Mouse (Mus musculus): ENCODE data around the gene Kcnh3. TPM values are rescaled to one million over a fixed set of nuclear protein-coding genes. Genes with fewer than 3 reads are reported as not detected.

Gene Kcnh3
- polyA plus RNA-seq, 1 experiment, result 0.42 TPM

DNA sequence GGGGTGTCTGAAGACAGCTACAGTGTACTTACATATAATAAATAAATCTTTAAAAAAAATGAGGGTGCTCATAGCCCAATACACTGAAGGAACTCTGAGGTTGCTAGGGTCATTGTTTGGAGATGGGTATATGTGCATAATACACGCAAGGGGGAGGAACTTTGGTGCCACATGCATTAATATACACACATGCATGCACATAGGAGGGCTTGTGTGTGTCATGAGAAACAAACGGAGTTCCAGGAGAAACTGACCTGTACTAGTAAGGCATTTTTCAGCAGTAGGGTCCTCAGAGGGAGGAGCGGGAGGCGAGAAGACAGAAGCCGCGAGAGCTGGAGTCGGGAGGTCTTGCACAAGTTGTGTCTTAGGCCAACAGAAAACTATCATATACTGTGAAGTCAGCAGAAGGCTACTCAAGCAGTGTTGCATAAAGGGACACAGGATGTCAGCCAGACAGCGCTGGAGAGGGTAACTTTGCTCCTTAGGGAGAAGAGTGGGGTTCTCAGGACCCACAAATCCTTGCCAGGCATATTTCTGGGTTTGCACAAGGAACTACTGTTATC lies 34.6 kb downstream of the Kcnh3 start:
- no peak overlapping the region for H3K27ac ChIP-seq (ENCODE audit: insufficient read depth, low read depth, low read length)
- 51% methylated on average over 8 of the region's 8 CpGs for WGBS

DNA sequence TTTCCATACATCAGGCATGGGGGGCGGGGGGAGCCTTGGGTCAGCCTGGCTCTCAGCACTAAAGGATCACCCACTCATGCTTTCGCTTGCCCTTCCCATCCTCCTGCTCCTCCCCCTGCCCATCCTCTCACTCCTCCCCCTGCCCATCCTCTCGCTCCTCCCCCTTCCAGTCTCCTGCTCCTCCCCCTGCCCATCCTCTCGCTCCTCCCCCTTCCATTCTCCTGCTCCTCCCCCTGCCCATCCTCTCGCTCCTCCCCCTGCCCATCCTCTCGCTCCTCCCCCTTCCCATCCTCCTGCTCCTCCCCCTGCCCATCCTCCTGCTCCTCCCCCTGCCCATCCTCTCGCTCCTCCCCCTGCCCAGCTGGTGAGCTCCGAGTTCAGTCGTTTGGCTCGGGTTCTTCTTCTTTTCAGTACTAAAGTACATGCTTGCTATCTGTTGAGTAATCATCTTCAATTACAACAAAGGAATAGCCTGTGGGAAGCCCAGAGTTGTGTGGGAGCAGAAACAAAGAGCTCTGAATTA lies 35.1 kb downstream of the Kcnh3 start:
- 5% methylated on average over 7 of the region's 10 CpGs for WGBS
- H3K27ac ChIP-seq (ENCODE audit: insufficient read depth, low read depth, low read length), result no peak overlapping the region

More for the DNA sequence above, 34.6 kb downstream of the Kcnh3 start:
- H3K4me1 ChIP-seq (ENCODE audit: control insufficient read depth, insufficient read depth, low read length), result peaks cover 5% of the 10 kb centered on the region; the same call in 1 of the 2 replicates
- no peaks in the 10 kb centered on the region for H3K27me3 ChIP-seq (replicated peaks; ENCODE audit: control insufficient read depth, insufficient read depth, low read length)
- no peak overlapping the region for H3K4me3 ChIP-seq (ENCODE audit: insufficient read depth, low read depth, low read length)
- DNase-seq, result no peak
- H3K36me3 ChIP-seq (ENCODE audit: control insufficient read depth, insufficient read depth, low read length), result no peaks in the 10 kb centered on the region
- TF ChIP-seq POLR2A (IDR thresholded peaks at IDR 0.05; ENCODE audit: low read depth, low read length) (no peak), CTCF (conservative IDR thresholded peaks at IDR 0.05; ENCODE audit: insufficient read depth, insufficient read length, low read depth, low read length) (no peak)

GRCm38 (mm10) chr15:99262702-99263101 lies 38.0 kb downstream of the Kcnh3 start:
- TF ChIP-seq POLR2A (IDR thresholded peaks at IDR 0.05; ENCODE audit: low read depth, low read length) (no peak), CTCF (conservative IDR thresholded peaks at IDR 0.05; ENCODE audit: insufficient read depth, insufficient read length, low read depth, low read length) (no peak)
- 38% methylated on average over 10 of the region's 10 CpGs for WGBS

More for the DNA sequence above, 35.1 kb downstream of the Kcnh3 start:
- Histone ChIP-seq H3K4me1 (ENCODE audit: control insufficient read depth, insufficient read depth, low read length) (peaks cover 5% of the 10 kb centered on the region; the same call in 1 of the 2 replicates), H3K4me3 (ENCODE audit: insufficient read depth, low read depth, low read length) (no peak overlapping the region), H3K27me3 (replicated peaks; ENCODE audit: control insufficient read depth, insufficient read depth, low read length) (no peaks in the 10 kb centered on the region), H3K36me3 (ENCODE audit: control insufficient read depth, insufficient read depth, low read length) (no peaks in the 10 kb centered on the region)
- TF ChIP-seq CTCF (conservative IDR thresholded peaks at IDR 0.05; ENCODE audit: insufficient read depth, insufficient read length, low read depth, low read length) (no peak), POLR2A (IDR thresholded peaks at IDR 0.05; ENCODE audit: low read depth, low read length) (no peak)
- peak; percentile 88 for DNase-seq

DNA sequence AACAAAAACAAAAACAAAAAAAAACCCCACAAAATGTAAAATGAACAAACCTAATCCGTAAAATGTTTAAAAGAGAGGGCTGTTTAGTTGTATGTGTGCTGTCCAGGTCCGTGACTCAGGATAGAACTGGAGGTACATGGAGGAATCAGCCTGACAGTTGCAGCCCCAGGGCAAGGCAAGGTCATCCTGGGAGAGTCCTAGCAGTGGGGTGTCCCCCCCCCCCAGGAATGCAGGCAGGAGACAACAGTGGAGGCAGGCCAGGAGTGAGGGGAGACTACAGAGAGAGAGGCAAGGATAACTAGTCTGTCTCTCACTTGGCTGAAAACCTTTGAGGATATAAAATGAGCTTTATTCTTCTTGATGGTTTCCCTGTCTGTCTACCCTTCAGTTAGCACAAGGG lies 39.7 kb downstream of the Kcnh3 start:
- H3K36me3 ChIP-seq (ENCODE audit: control insufficient read depth, insufficient read depth, low read length), result no peaks in the 10 kb centered on the region
- no peak overlapping the region for H3K4me3 ChIP-seq (ENCODE audit: insufficient read depth, low read depth, low read length)
- WGBS, result 96% methylated on average over 2 of the region's 2 CpGs
- DNase-seq, result no peak
- H3K4me1 ChIP-seq (ENCODE audit: control insufficient read depth, insufficient read depth, low read length), result peaks cover 5% of the 10 kb centered on the region; the same call in 1 of the 2 replicates
- TF ChIP-seq CTCF (conservative IDR thresholded peaks at IDR 0.05; ENCODE audit: insufficient read depth, insufficient read length, low read depth, low read length), result no peak
- no peak for TF ChIP-seq POLR2A (IDR thresholded peaks at IDR 0.05; ENCODE audit: low read depth, low read length)
- no peaks in the 10 kb centered on the region for H3K27me3 ChIP-seq (replicated peaks; ENCODE audit: control insufficient read depth, insufficient read depth, low read length)
- no peak overlapping the region for H3K27ac ChIP-seq (ENCODE audit: insufficient read depth, low read depth, low read length)

More at GRCm38 (mm10) chr15:99262702-99263101, 38.0 kb downstream of the Kcnh3 start:
- Histone ChIP-seq H3K27me3 (replicated peaks; ENCODE audit: control insufficient read depth, insufficient read depth, low read length) (no peaks in the 10 kb centered on the region), H3K4me3 (ENCODE audit: insufficient read depth, low read depth, low read length) (no peak overlapping the region), H3K27ac (ENCODE audit: insufficient read depth, low read depth, low read length) (no peak overlapping the region), H3K4me1 (ENCODE audit: control insufficient read depth, insufficient read depth, low read length) (peaks cover 5% of the 10 kb centered on the region; the same call in 1 of the 2 replicates), H3K36me3 (ENCODE audit: control insufficient read depth, insufficient read depth, low read length) (no peaks in the 10 kb centered on the region)
- no peak for DNase-seq

DNA sequence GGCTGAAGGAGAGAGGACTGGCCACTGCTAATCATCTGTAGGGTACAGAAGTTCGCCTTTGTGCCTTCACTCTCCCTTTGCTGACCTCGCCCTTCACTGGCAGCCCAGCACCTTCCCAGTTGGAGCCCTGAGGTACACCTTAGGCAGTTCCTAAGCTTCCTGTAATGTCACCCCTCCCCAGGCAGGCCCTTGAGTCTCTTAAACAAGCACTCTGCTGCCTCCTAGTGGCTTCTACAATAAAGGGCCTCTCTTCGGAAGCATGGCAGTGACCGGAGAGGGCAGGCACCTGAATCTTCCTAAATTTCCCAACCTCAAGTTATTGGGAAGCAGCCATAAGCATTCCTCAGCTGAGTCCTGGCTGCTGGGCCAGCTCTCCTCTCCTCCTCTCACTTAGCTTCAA lies 41.0 kb downstream of the Kcnh3 start:
- no peak overlapping the region for H3K4me3 ChIP-seq (ENCODE audit: insufficient read depth, low read depth, low read length)
- TF ChIP-seq POLR2A (IDR thresholded peaks at IDR 0.05; ENCODE audit: low read depth, low read length) (no peak), CTCF (conservative IDR thresholded peaks at IDR 0.05; ENCODE audit: insufficient read depth, insufficient read length, low read depth, low read length) (peak; percentile 86)
- H3K27me3 ChIP-seq (replicated peaks; ENCODE audit: control insufficient read depth, insufficient read depth, low read length), result no peaks in the 10 kb centered on the region
- DNase-seq, result peak; percentile 85
- WGBS, result 26% methylated on average over 4 of the region's 4 CpGs
- H3K4me1 ChIP-seq (ENCODE audit: control insufficient read depth, insufficient read depth, low read length), result no peaks in the 10 kb centered on the region
- no peaks in the 10 kb centered on the region for H3K36me3 ChIP-seq (ENCODE audit: control insufficient read depth, insufficient read depth, low read length)
- H3K27ac ChIP-seq (ENCODE audit: insufficient read depth, low read depth, low read length), result no peak overlapping the region

- DNase-seq, result no peak
- H3K4me1 ChIP-seq (ENCODE audit: control insufficient read depth, insufficient read depth, low read length), result no peaks in the 10 kb centered on the region
- WGBS, result 92% methylated on average over 8 of the region's 8 CpGs
- H3K27me3 ChIP-seq (replicated peaks; ENCODE audit: control insufficient read depth, insufficient read depth, low read length), result no peaks in the 10 kb centered on the region
- H3K27ac ChIP-seq (ENCODE audit: insufficient read depth, low read depth, low read length), result no peak overlapping the region
- H3K4me3 ChIP-seq (ENCODE audit: insufficient read depth, low read depth, low read length), result no peak overlapping the region
- TF ChIP-seq POLR2A (IDR thresholded peaks at IDR 0.05; ENCODE audit: low read depth, low read length) (no peak), CTCF (conservative IDR thresholded peaks at IDR 0.05; ENCODE audit: insufficient read depth, insufficient read length, low read depth, low read length) (no peak)
- H3K36me3 ChIP-seq (ENCODE audit: control insufficient read depth, insufficient read depth, low read length), result no peaks in the 10 kb centered on the region
These were observed 51.4 kb downstream of the Kcnh3 start for GRCm38 (mm10) chr15:99276095-99276494.

DNA sequence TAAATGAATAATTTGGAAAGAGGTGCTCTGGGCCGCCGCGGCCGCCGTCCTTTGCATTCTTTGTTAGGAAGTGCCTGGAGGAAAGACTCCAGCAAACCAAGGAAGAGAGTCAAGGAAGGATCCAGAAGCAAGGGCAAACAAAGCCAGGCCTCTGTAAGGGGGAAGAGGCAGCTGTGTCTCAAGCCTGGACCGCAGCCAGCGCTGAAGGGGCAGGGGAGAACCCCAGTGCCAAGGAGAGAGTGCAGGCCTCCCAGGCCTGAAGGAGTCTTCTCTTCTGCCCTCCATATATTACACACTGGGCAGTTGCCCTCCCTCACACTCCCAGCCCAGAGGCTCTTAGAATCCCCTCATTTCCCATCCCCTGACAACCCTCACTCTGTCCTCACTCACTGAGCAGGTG lies 53.6 kb downstream of the Kcnh3 start:
- WGBS, result 71% methylated on average over 7 of the region's 7 CpGs
- no peak for DNase-seq
- H3K4me3 ChIP-seq (ENCODE audit: insufficient read depth, low read depth, low read length), result no peak overlapping the region
- no peak overlapping the region for H3K27ac ChIP-seq (ENCODE audit: insufficient read depth, low read depth, low read length)
- no peaks in the 10 kb centered on the region for H3K36me3 ChIP-seq (ENCODE audit: control insufficient read depth, insufficient read depth, low read length)
- no peaks in the 10 kb centered on the region for H3K27me3 ChIP-seq (replicated peaks; ENCODE audit: control insufficient read depth, insufficient read depth, low read length)
- TF ChIP-seq CTCF (conservative IDR thresholded peaks at IDR 0.05; ENCODE audit: insufficient read depth, insufficient read length, low read depth, low read length), result no peak
- no peak for TF ChIP-seq POLR2A (IDR thresholded peaks at IDR 0.05; ENCODE audit: low read depth, low read length)
- no peaks in the 10 kb centered on the region for H3K4me1 ChIP-seq (ENCODE audit: control insufficient read depth, insufficient read depth, low read length)

Data from kidney, adult 2 months (tissue).